Mouse (Mus musculus) intestine, postnatal 0 days (tissue): ENCODE measurements at regions not wholly inside any gene's neighbourhood (a gene's known extent, or its start where the extent isn't known, plus 50 kb on each side); places are given as distances from the start of the nearest gene placed in this dataset.

ENCODE experiments used
- ATAC-seq: fragments of 200-750 bp; cut with Nextera tagmentation; 2 replicates; pipeline ENCODE4 v1.8.0; 2017; ENCODE audit warnings: mild to moderate bottlenecking, moderate TSS enrichment, moderate library complexity
- H3K27ac ChIP-seq: fragments of 300-500 bp; sonication (generic); 2 replicates; pipeline ENCODE4 v1.5.1; 2014; ENCODE audit warnings: mild to moderate bottlenecking, low read depth, low read length, moderate library complexity
- H3K27me3 ChIP-seq: fragments of 300-500 bp; sonication (generic); replicated peaks from 2 replicates; pipeline ENCODE4 v1.6.1; 2014; ENCODE audit warnings: low read length, mixed read lengths; ENCODE audit not compliant: control insufficient read depth, insufficient read depth
- H3K36me3 ChIP-seq: fragments of 300-500 bp; sonication (generic); 2 replicates; pipeline ENCODE4 v1.6.1; 2014; ENCODE audit warnings: mild to moderate bottlenecking, moderate library complexity; ENCODE audit not compliant: control insufficient read depth, insufficient read depth
- H3K4me1 ChIP-seq: fragments of 300-500 bp; sonication (generic); replicated peaks from 2 replicates; pipeline ENCODE4 v1.6.1; 2014; ENCODE audit warnings: antibody characterized with exemption, low read length, mixed read lengths; ENCODE audit not compliant: control insufficient read depth, insufficient read depth
- H3K4me2 ChIP-seq: fragments of 300-500 bp; sonication (generic); replicated peaks from 2 replicates; pipeline ENCODE4 v1.6.1; 2014; ENCODE audit warnings: low read depth, mild to moderate bottlenecking, moderate library complexity
- H3K4me3 ChIP-seq: fragments of 300-500 bp; sonication (generic); 2 replicates; pipeline ENCODE4 v1.5.1; 2014; ENCODE audit warnings: low read depth, low read length
- H3K9ac ChIP-seq: fragments of 300-500 bp; sonication (generic); 2 replicates; pipeline ENCODE4 v1.6.1; 2014; ENCODE audit warnings: mild to moderate bottlenecking, low read depth, low read length
- H3K9me3 ChIP-seq: fragments of 300-500 bp; sonication (generic); 2 replicates; pipeline ENCODE4 v1.6.1; 2016; ENCODE audit warnings: mixed run types; ENCODE audit not compliant: control insufficient read depth
- CTCF ChIP-seq: sonication (generic); IDR thresholded peaks from 2 replicates; pipeline ENCODE4 v1.5.1; 2016; ENCODE audit warnings: low read depth, mild to moderate bottlenecking, control low read depth, antibody characterized with exemption, moderate library complexity
- WGBS: fragments of 180-500 bp; shearing (Covaris S2); extraction: QIAGEN DNeasy Blood & Tissue Kit; methylation state at CpG from one replicate; pipeline ENCODE4 v1.1.7; 2014; 5-methylcytosine and 5-hydroxymethylcytosine counted together

DNA sequence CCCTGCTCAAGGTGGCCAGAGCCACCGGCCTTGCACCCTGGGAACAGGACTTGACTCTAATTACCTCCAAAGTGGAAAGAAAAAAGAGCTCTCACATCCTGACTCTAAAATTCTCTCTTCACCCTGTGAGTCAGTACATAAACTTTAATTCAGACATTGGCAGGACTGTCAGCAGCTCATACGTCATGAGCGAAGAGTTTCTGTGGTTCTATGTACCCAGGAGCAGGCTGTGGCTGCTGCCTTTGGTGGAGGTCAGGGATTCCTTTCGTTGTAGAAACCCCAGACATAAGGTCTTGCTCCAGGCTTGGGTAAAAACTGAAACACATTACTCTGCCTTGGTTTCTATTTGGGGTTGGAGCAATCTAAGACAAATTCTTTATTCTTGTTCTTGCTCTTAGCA lies 319.4 kb downstream of the Foxa2 start:
- no peaks in the 10 kb centered on the region for H3K9me3 ChIP-seq
- no peak overlapping the region for H3K4me3 ChIP-seq
- H3K27ac ChIP-seq, result no peak overlapping the region
- no peak overlapping the region for H3K4me2 ChIP-seq
- H3K36me3 ChIP-seq, result no peaks in the 10 kb centered on the region
- H3K4me1 ChIP-seq, result no peaks in the 10 kb centered on the region
- no peak for TF ChIP-seq CTCF
- 77% methylated on average over 4 of the region's 4 CpGs for WGBS
- no peak overlapping the region for H3K9ac ChIP-seq
- no peaks in the 10 kb centered on the region for H3K27me3 ChIP-seq
- ATAC-seq, result no peak

DNA sequence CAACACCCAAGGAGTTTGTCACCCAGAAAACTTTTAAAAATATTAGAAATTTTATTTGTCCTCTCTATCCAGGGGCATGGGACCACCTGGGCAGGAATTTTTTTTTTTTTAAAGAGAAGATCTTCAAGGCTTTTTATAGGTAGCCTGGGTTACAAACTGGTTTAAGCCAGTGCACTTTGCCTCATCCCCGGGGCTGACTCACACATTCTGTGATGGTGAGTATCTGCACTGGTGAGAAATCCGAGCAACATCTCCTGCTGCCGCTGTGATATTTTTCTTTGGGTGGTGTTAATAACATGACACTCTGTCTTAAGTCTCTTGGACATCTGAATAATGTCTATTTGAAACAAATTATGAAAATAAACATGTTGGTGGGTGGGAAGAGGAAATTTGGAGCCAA lies 327.8 kb downstream of the Foxa2 start:
- Histone ChIP-seq H3K4me2 (no peak overlapping the region), H3K36me3 (no peaks in the 10 kb centered on the region), H3K9ac (no peak overlapping the region), H3K4me1 (no peaks in the 10 kb centered on the region), H3K27me3 (no peaks in the 10 kb centered on the region), H3K4me3 (no peak overlapping the region), H3K9me3 (no peaks in the 10 kb centered on the region), H3K27ac (no peak overlapping the region)
- no peak for TF ChIP-seq CTCF
- WGBS, result 86% methylated on average over 3 of the region's 3 CpGs
- ATAC-seq, result no peak

DNA sequence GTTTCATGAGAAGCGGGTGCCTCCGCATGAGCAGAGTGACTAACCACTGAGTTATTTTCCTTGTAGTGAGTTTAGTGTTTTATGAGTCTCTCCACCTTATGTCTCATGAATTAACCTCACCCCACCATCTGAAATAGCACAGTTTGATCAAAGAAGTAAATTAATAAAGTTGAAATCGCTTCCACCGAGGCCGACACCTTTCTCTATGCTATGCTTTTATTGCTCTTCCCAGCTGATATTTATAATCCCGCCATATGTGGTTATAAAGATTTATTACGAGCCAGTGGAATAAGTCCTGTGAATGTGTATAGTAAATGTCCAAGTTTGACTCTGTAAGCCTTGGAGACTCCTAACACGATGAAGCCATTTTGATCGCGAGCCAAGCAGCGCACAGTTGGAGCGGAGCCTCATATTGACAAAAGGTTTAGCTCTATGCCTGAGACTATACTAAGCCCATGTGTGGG lies 329.3 kb downstream of the Foxa2 start:
- no peaks in the 10 kb centered on the region for H3K9me3 ChIP-seq
- H3K36me3 ChIP-seq, result no peaks in the 10 kb centered on the region
- WGBS, result 52% methylated on average over 12 of the region's 12 CpGs
- no peaks in the 10 kb centered on the region for H3K27me3 ChIP-seq
- H3K4me3 ChIP-seq, result no peak overlapping the region
- TF ChIP-seq CTCF, result no peak
- H3K4me1 ChIP-seq, result no peaks in the 10 kb centered on the region
- H3K4me2 ChIP-seq, result no peak overlapping the region
- no peak for ATAC-seq
- no peak overlapping the region for H3K9ac ChIP-seq
- no peak overlapping the region for H3K27ac ChIP-seq

DNA sequence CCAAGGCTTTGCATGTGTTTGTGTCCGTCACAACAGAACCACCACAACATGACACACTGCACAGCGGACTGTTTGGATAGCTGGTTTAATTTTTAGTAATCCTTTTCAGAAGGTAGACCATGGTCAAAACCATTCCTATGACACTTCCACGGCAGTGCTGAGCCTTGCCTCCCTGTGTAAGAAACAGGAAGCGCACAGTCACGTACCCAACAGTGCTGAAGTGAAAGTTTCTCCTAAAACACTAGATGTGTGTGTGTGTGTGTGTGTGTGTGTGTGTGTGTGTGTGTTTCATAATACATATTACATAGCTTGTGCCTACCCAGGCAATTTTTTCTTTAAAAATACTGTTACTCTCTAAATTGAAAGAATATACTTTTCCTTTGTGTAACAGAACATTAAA lies 331.0 kb downstream of the Foxa2 start:
- no peaks in the 10 kb centered on the region for H3K36me3 ChIP-seq
- WGBS, result 86% methylated on average over 5 of the region's 5 CpGs
- H3K4me2 ChIP-seq, result no peak overlapping the region
- no peak for ATAC-seq
- no peaks in the 10 kb centered on the region for H3K4me1 ChIP-seq
- no peak overlapping the region for H3K9ac ChIP-seq
- H3K9me3 ChIP-seq, result no peaks in the 10 kb centered on the region
- no peak overlapping the region for H3K27ac ChIP-seq
- no peak overlapping the region for H3K4me3 ChIP-seq
- no peaks in the 10 kb centered on the region for H3K27me3 ChIP-seq
- TF ChIP-seq CTCF, result no peak

DNA sequence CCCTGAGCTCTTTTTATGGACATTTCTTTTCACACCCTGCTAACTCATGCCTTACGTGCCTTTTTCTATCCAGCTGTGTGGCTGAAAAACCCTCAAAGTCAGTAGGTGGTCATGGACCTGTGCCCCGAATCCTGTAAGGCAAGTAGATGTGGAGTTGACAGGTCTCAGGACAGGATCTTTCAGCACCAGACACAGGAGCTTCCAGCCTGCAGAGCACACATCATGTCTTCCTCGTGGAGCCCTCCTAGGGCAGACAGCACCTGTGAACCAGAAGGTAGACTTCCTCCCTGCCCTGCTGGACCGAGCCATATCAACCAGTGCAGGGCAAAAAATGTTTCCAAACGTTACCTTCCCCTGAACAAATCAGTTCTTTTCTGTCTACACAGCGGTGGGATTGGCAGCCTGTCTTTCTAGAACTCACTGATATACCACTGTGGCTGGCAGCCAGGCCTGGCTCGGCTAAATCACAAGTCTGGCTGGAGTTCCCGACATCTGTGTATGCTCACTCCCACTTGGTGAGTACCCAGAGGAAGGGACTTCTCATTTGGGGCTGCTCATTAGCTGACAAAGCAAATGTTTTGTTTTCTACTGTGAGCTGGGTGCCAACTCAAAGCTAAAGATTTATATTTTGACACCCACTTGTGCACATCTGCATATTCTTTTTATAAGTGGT lies 336.0 kb downstream of the Foxa2 start:
- ATAC-seq, result no peak
- Histone ChIP-seq H3K27me3 (no peaks in the 10 kb centered on the region), H3K4me2 (no peak overlapping the region)

DNA sequence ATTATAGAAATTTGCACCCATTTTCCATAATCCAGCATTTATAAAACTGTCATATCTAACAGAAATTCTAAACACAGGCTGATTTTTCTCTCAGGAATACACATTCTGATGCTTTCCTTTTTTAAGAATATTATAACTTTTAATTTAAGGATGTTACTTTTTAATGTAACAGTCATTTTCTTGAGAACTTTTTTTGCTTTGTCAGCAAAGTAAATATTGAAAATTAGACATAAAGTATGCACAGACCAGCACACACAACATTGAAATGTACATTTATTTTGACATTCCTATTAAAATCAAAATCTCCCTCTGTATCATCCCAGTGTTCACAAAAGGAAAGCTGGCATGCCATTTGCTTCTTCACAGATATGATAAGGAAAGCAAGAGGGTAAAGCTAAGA lies 337.0 kb downstream of the Foxa2 start:
- H3K4me2 ChIP-seq, result no peak overlapping the region
- ATAC-seq, result no peak

More for the DNA sequence above, 336.0 kb downstream of the Foxa2 start:
- TF ChIP-seq CTCF, result no peak
- Histone ChIP-seq H3K4me1 (no peaks in the 10 kb centered on the region), H3K4me3 (no peak overlapping the region), H3K9me3 (no peaks in the 10 kb centered on the region), H3K27ac (no peak overlapping the region), H3K36me3 (no peaks in the 10 kb centered on the region), H3K9ac (no peak overlapping the region)
- 53% methylated on average over 8 of the region's 8 CpGs for WGBS

DNA sequence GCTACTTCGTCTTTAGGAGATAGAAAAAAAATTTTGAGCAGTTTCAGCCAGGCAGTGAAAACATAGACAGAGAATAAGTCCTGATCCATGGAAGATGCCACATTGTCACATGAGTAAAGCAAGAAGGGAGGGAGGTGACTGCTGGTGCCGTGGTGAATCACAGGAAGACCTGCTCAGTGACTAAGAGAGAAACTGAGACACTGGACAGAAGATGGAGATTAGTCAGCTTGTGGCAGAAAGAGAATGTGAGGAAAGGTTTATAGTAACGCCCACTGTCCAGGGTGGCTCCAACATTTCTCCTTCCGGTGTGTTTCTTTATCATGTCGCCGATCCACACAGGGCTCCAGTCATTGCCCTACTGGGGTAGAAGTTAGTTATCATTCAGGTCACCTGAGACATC lies 339.6 kb downstream of the Foxa2 start:
- H3K4me1 ChIP-seq, result no peaks in the 10 kb centered on the region
- H3K9ac ChIP-seq, result no peak overlapping the region
- H3K9me3 ChIP-seq, result no peaks in the 10 kb centered on the region
- H3K4me2 ChIP-seq, result no peak overlapping the region
- H3K27ac ChIP-seq, result no peak overlapping the region
- WGBS, result 87% methylated on average over 6 of the region's 6 CpGs
- no peak for ATAC-seq
- H3K4me3 ChIP-seq, result no peak overlapping the region
- no peaks in the 10 kb centered on the region for H3K27me3 ChIP-seq
- H3K36me3 ChIP-seq, result no peaks in the 10 kb centered on the region
- TF ChIP-seq CTCF, result no peak

More for the DNA sequence above, 337.0 kb downstream of the Foxa2 start:
- Histone ChIP-seq H3K27ac (no peak overlapping the region), H3K27me3 (no peaks in the 10 kb centered on the region), H3K36me3 (no peaks in the 10 kb centered on the region), H3K9me3 (no peaks in the 10 kb centered on the region), H3K4me1 (no peaks in the 10 kb centered on the region), H3K9ac (no peak overlapping the region), H3K4me3 (no peak overlapping the region)
- no peak for TF ChIP-seq CTCF
